9 mouse cellular contexts compared by ENCODE assay signal in the genomic region with DNA sequence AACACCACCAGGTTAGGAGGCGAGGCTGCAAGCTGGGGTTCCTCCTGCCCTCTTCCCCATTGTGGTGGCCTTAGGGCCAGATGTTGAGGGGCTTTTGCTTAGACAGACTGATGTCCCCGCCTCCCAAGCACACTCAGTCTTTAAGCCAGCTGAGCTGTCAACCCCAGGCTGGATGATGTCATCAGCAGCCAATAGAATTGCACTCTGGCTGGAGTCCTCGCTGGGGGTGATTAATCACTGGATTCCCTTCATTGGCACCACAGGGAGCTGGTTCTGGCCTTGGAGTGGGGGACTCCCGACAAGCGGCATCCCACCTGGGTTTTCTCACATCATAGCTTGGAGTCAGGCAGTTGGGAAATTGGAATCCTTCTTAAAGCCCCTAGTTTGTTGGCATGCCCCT. TPM values are rescaled to one million over a fixed set of nuclear protein-coding genes. Genes with fewer than 3 reads are reported as not detected.
DNase-seq lines count a peak whose midpoint lies in the region; ATAC-seq and TF ChIP-seq lines count a peak whose summit lies in the region.
"Had no signal": no experiment of that assay in that cellular context is flagged by ENCODE, and none has a peak within 500 bp of the region (broad histone marks: within the 10 kb centered on the region; RNA-seq: fewer than 3 reads in every experiment).

No protein-coding gene starts in this region.

- no peaks in the 10 kb centered on the region for H3K36me3 ChIP-seq in heart, embryonic 11.5 days (ENCODE audit: control insufficient read depth, insufficient read depth, low read length)
- peaks cover 0 to 23% of the 10 kb centered on the region in 2 experiments; a peak in 2 of 4 replicates for H3K36me3 ChIP-seq in MEL (ENCODE audit: control insufficient read depth in 1 of 2, insufficient read depth in 2 of 2, low read length in 2 of 2)
- peaks cover 21% of the 10 kb centered on the region for H3K36me3 ChIP-seq in hindbrain, embryonic 12.5 days
- peaks cover 11% of the 10 kb centered on the region; the same call in 1 of the 2 replicates for H3K36me3 ChIP-seq in liver, postnatal 0 days (replicated peaks; ENCODE audit: insufficient read depth, low read length)
- no peaks in the 10 kb centered on the region for H3K36me3 ChIP-seq in stomach, embryonic 14.5 days (ENCODE audit: control insufficient read depth, insufficient read depth, low read length)

- DNase-seq in heart, adult 18-20 months, result no peak
- DNase-seq in MEL (ENCODE audit: low read depth, low spot score), result peak; percentile 26
- DNase-seq in cerebellum, postnatal 14 days, result peak; percentile 38 to 42
- peak; percentile 57 for DNase-seq in liver, postnatal 0 days

- H3K79me2 ChIP-seq in MEL (ENCODE audit: control insufficient read depth, insufficient read depth, low read length, poor library complexity), result no peaks in the 10 kb centered on the region

- 0 out of 2 replicates have a peak overlapping the region, but pooled peaks have one; percentile 1 for H3K9ac ChIP-seq in heart, embryonic 11.5 days (ENCODE audit: low read depth, low read length)
- H3K9ac ChIP-seq in MEL (ENCODE audit: control insufficient read depth, low read depth, low read length, poor library complexity, severe bottlenecking), result no peak overlapping the region
- H3K9ac ChIP-seq in hindbrain, embryonic 12.5 days, result peak overlapping the region; percentile 39; the same call in 1 of the 2 replicates
- no peak overlapping the region for H3K9ac ChIP-seq in liver, postnatal 0 days (replicated peaks)
- no peak overlapping the region for H3K9ac ChIP-seq in stomach, embryonic 14.5 days (replicated peaks; ENCODE audit: low read depth, low read length)

- TF ChIP-seq POLR2A in MEL (IDR thresholded peaks at IDR 0.05; ENCODE audit: control insufficient read depth in 1 of 2, insufficient read depth in 1 of 2, low read depth in 1 of 2, low read length in 2 of 2, poor library complexity in 1 of 2), result no peak

- no peak overlapping the region for H3K4me3 ChIP-seq in heart, embryonic 11.5 days (ENCODE audit: low read depth, low read length)
- no peak overlapping the region for H3K4me3 ChIP-seq in MEL (ENCODE audit: control insufficient read depth in 1 of 2, insufficient read depth in 1 of 2, low read depth in 2 of 2, low read length in 2 of 2)
- no peak overlapping the region for H3K4me3 ChIP-seq in hindbrain, embryonic 12.5 days
- no peak overlapping the region for H3K4me3 ChIP-seq in liver, postnatal 0 days (ENCODE audit: low read depth, low read length)
- no peak overlapping the region for H3K4me3 ChIP-seq in stomach, embryonic 14.5 days (ENCODE audit: low read depth, low read length)

- TF ChIP-seq RAD21 in MEL (IDR thresholded peaks at IDR 0.05; ENCODE audit: low read depth, low read length), result no peak

- no peak for TF ChIP-seq EP300 in MEL (IDR thresholded peaks at IDR 0.05; ENCODE audit: low read depth in 1 of 2, low read length in 2 of 2)
- TF ChIP-seq EP300 in liver, postnatal 0 days (IDR thresholded peaks at IDR 0.05; ENCODE audit: low read depth), result no peak

- peaks cover 24% of the 10 kb centered on the region for H3K27me3 ChIP-seq in heart, embryonic 11.5 days (ENCODE audit: control insufficient read depth, insufficient read depth, low read length)
- H3K27me3 ChIP-seq in MEL (ENCODE audit: control insufficient read depth in 1 of 2, insufficient read depth in 2 of 2, low read length in 2 of 2), result peaks cover 2 to 3% of the 10 kb centered on the region in 2 experiments
- H3K27me3 ChIP-seq in hindbrain, embryonic 12.5 days, result peaks cover 23% of the 10 kb centered on the region
- H3K27me3 ChIP-seq in liver, postnatal 0 days (ENCODE audit: insufficient read depth, low read length), result peaks cover 44% of the 10 kb centered on the region
- H3K27me3 ChIP-seq in stomach, embryonic 14.5 days (ENCODE audit: control insufficient read depth, insufficient read depth, low read length), result peaks cover 8% of the 10 kb centered on the region

- H3K9me3 ChIP-seq in heart, embryonic 11.5 days (replicated peaks; ENCODE audit: control insufficient read depth, low read length), result no peaks in the 10 kb centered on the region
- no peaks in the 10 kb centered on the region for H3K9me3 ChIP-seq in MEL (replicated peaks; ENCODE audit: insufficient read depth, low read length)
- no peaks in the 10 kb centered on the region for H3K9me3 ChIP-seq in hindbrain, embryonic 12.5 days (replicated peaks)
- H3K9me3 ChIP-seq in liver, postnatal 0 days (ENCODE audit: low read length), result no peaks in the 10 kb centered on the region
- H3K9me3 ChIP-seq in stomach, embryonic 14.5 days (ENCODE audit: control insufficient read depth, low read depth, low read length), result no peaks in the 10 kb centered on the region

- peak overlapping the region; percentile 40 for H3K4me2 ChIP-seq in heart, embryonic 11.5 days
- peak overlapping the region; percentile 9 for H3K4me2 ChIP-seq in hindbrain, embryonic 12.5 days (replicated peaks)
- H3K4me2 ChIP-seq in liver, postnatal 0 days (ENCODE audit: low read depth, low read length), result peak overlapping the region; percentile 15; the same call in 1 of the 2 replicates
- no peak overlapping the region for H3K4me2 ChIP-seq in stomach, embryonic 14.5 days (replicated peaks; ENCODE audit: low read depth, low read length)

- no peak overlapping the region for H3K27ac ChIP-seq in heart, embryonic 11.5 days (ENCODE audit: low read depth, low read length)
- no peak overlapping the region for H3K27ac ChIP-seq in MEL (ENCODE audit: control insufficient read depth, low read depth, low read length)
- peak overlapping the region; percentile 81 for H3K27ac ChIP-seq in hindbrain, embryonic 12.5 days
- peak overlapping the region; percentile 29; the same call in 1 of the 2 replicates for H3K27ac ChIP-seq in liver, postnatal 0 days (ENCODE audit: low read depth)
- no peak overlapping the region for H3K27ac ChIP-seq in stomach, embryonic 14.5 days (ENCODE audit: low read length)

- WGBS in heart, embryonic 11.5 days (ENCODE audit: insufficient replicate concordance), result 9% methylated on average over 5 of the region's 5 CpGs
- WGBS in hindbrain, embryonic 12.5 days, result 2% methylated on average over 5 of the region's 5 CpGs
- WGBS in liver, postnatal 0 days (ENCODE audit: insufficient replicate concordance), result 11% methylated on average over 5 of the region's 5 CpGs
- 4% methylated on average over 5 of the region's 5 CpGs for WGBS in stomach, embryonic 14.5 days

- peaks cover 57% of the 10 kb centered on the region for H3K4me1 ChIP-seq in heart, embryonic 11.5 days (ENCODE audit: control insufficient read depth, insufficient read depth, low read length)
- H3K4me1 ChIP-seq in MEL (ENCODE audit: control insufficient read depth in 1 of 2, insufficient read depth in 2 of 2, low read length in 2 of 2), result peaks cover 27 to 41% of the 10 kb centered on the region in 2 experiments
- H3K4me1 ChIP-seq in hindbrain, embryonic 12.5 days, result peaks cover 65% of the 10 kb centered on the region
- peaks cover 67% of the 10 kb centered on the region for H3K4me1 ChIP-seq in liver, postnatal 0 days (ENCODE audit: insufficient read depth)
- H3K4me1 ChIP-seq in stomach, embryonic 14.5 days (ENCODE audit: control insufficient read depth, insufficient read depth, low read length), result peaks cover 14% of the 10 kb centered on the region; the same call in 1 of the 2 replicates

- no peak for TF ChIP-seq CTCF in MEL (IDR thresholded peaks at IDR 0.05 in 2 of 3, conservative IDR thresholded peaks at IDR 0.05 in 1 of 3; ENCODE audit: control insufficient read depth in 1 of 3, insufficient read depth in 1 of 3, low read depth in 2 of 3, low read length in 3 of 3, poor library complexity in 1 of 3, severe bottlenecking in 1 of 3)
- TF ChIP-seq CTCF in liver, postnatal 0 days (IDR thresholded peaks at IDR 0.05; ENCODE audit: low read depth), result no peak

- ATAC-seq in heart, embryonic 11.5 days (replicated peaks; ENCODE audit: insufficient number of reproducible peaks, low FRiP score, low TSS enrichment), result 0 out of 2 replicates have a peak, but pooled peaks have one; percentile 29
- ATAC-seq in hindbrain, embryonic 12.5 days (ENCODE audit: low FRiP score), result peak; percentile 81
- no peak; the same call in 1 of the 2 replicates for ATAC-seq in liver, postnatal 0 days
- ATAC-seq in stomach, embryonic 14.5 days (ENCODE audit: insufficient number of reproducible peaks, insufficient read depth, low FRiP score, low read depth), result peak; percentile 66; the same call in 1 of the 2 replicates
- no peak for ATAC-seq in megakaryocyte, adult 5-6 weeks (ENCODE audit: poor library complexity, severe bottlenecking)

RNA-seq across cellular contexts. Expression of a gene that starts 6.8 kb away (rescaled TPM):
- 9.6 and 10.1 TPM in 2 replicates for polyA plus RNA-seq in heart, embryonic 11.5 days (2014; fragmentation: Nextera tagmentation; extraction: Ambion mirVana)
- 10 to 100 TPM; 30.7 to 36.6 TPM for total RNA-seq in heart, adult 18-20 months (2021)
- 0.20 and 0.23 TPM in 2 replicates for total RNA-seq in MEL (2012; rRNA removed)
- polyA plus RNA-seq in MEL (2012; ENCODE audit: insufficient read depth in 1 of 2, insufficient read length in 2 of 2, low read depth in 1 of 2, low replicate concordance in 2 of 2, missing spikeins in 1 of 2), result under 1 TPM in 1 of 2 experiments, not detected in 1; 0.31 TPM
- polyA plus RNA-seq in hindbrain, embryonic 12.5 days (2016; fragmentation: Nextera tagmentation; extraction: Ambion mirVana), result 49.1 and 53.8 TPM in 2 replicates
- 1.8 TPM in 2 replicates for polyA plus RNA-seq in liver, postnatal 0 days (2015; fragmentation: Nextera tagmentation; extraction: Ambion mirVana)
- 5.2 and 6.4 TPM in 2 replicates for polyA plus RNA-seq in stomach, embryonic 14.5 days (2014; fragmentation: Nextera tagmentation; extraction: Ambion mirVana)
- total RNA-seq in megakaryocyte, adult 5-6 weeks (2015), result not detected in 2 replicates
- not detected in 2 replicates for total RNA-seq in megakaryocyte, adult 5-6 weeks (2017)

RNA-seq across cellular contexts. Expression of a gene that starts 28.0 kb away (rescaled TPM):
- 48.3 and 50.3 TPM in 2 replicates for polyA plus RNA-seq in heart, embryonic 11.5 days (2014; fragmentation: Nextera tagmentation; extraction: Ambion mirVana)
- total RNA-seq in heart, adult 18-20 months (2021), result 10 to 100 TPM; 45.7 to 51.1 TPM
- total RNA-seq in MEL (2012; rRNA removed), result 33.6 and 33.9 TPM in 2 replicates
- 10 to 100 TPM in 1 of 2 experiments, not detected in 1; 45.2 TPM for polyA plus RNA-seq in MEL (2012; ENCODE audit: insufficient read depth in 1 of 2, insufficient read length in 2 of 2, low read depth in 1 of 2, low replicate concordance in 2 of 2, missing spikeins in 1 of 2)
- 48.0 and 48.8 TPM in 2 replicates for polyA plus RNA-seq in hindbrain, embryonic 12.5 days (2016; fragmentation: Nextera tagmentation; extraction: Ambion mirVana)
- 38.5 and 40.8 TPM in 2 replicates for polyA plus RNA-seq in liver, postnatal 0 days (2015; fragmentation: Nextera tagmentation; extraction: Ambion mirVana)
- 66.8 and 68.2 TPM in 2 replicates for polyA plus RNA-seq in stomach, embryonic 14.5 days (2014; fragmentation: Nextera tagmentation; extraction: Ambion mirVana)
- 25.5 and 34.4 TPM in 2 replicates for total RNA-seq in megakaryocyte, adult 5-6 weeks (2015)
- total RNA-seq in megakaryocyte, adult 5-6 weeks (2017), result 29.7 and 31.7 TPM in 2 replicates

RNA-seq across cellular contexts. Expression of a gene that starts 31.6 kb away (rescaled TPM):
- polyA plus RNA-seq in heart, embryonic 11.5 days (2014; fragmentation: Nextera tagmentation; extraction: Ambion mirVana), result not detected in 2 replicates
- total RNA-seq in heart, adult 18-20 months (2021), result not detected
- not detected in 2 replicates for total RNA-seq in MEL (2012; rRNA removed)
- not detected for polyA plus RNA-seq in MEL (2012; ENCODE audit: insufficient read depth in 1 of 2, insufficient read length in 2 of 2, low read depth in 1 of 2, low replicate concordance in 2 of 2, missing spikeins in 1 of 2)
- polyA plus RNA-seq in hindbrain, embryonic 12.5 days (2016; fragmentation: Nextera tagmentation; extraction: Ambion mirVana), result not detected in 2 replicates
- polyA plus RNA-seq in liver, postnatal 0 days (2015; fragmentation: Nextera tagmentation; extraction: Ambion mirVana), result not detected in 2 replicates
- polyA plus RNA-seq in stomach, embryonic 14.5 days (2014; fragmentation: Nextera tagmentation; extraction: Ambion mirVana), result not detected in 2 replicates
- total RNA-seq in megakaryocyte, adult 5-6 weeks (2015), result not detected in 2 replicates
- not detected in 2 replicates for total RNA-seq in megakaryocyte, adult 5-6 weeks (2017)
- polyA plus RNA-seq: frontal cortex, adult 2 months had no signal

RNA-seq across cellular contexts. Expression of a gene that starts 46.9 kb away (rescaled TPM):
- polyA plus RNA-seq in heart, embryonic 11.5 days (2014; fragmentation: Nextera tagmentation; extraction: Ambion mirVana), result not detected in 2 replicates
- total RNA-seq in heart, adult 18-20 months (2021), result not detected
- not detected in 2 replicates for total RNA-seq in MEL (2012; rRNA removed)
- not detected for polyA plus RNA-seq in MEL (2012; ENCODE audit: insufficient read depth in 1 of 2, insufficient read length in 2 of 2, low read depth in 1 of 2, low replicate concordance in 2 of 2, missing spikeins in 1 of 2)
- polyA plus RNA-seq in hindbrain, embryonic 12.5 days (2016; fragmentation: Nextera tagmentation; extraction: Ambion mirVana), result not detected in 2 replicates
- not detected in 2 replicates for polyA plus RNA-seq in liver, postnatal 0 days (2015; fragmentation: Nextera tagmentation; extraction: Ambion mirVana)
- not detected in 2 replicates for polyA plus RNA-seq in stomach, embryonic 14.5 days (2014; fragmentation: Nextera tagmentation; extraction: Ambion mirVana)
- not detected in 2 replicates for total RNA-seq in megakaryocyte, adult 5-6 weeks (2015)
- total RNA-seq in megakaryocyte, adult 5-6 weeks (2017), result not detected in 2 replicates
- polyA plus RNA-seq: frontal cortex, adult 2 months had no signal

RNA-seq across cellular contexts. Expression of a gene that starts 55.5 kb away (rescaled TPM):
- polyA plus RNA-seq in heart, embryonic 11.5 days (2014; fragmentation: Nextera tagmentation; extraction: Ambion mirVana), result not detected in 2 replicates
- total RNA-seq in heart, adult 18-20 months (2021), result not detected
- total RNA-seq in MEL (2012; rRNA removed), result not detected in 2 replicates
- polyA plus RNA-seq in MEL (2012; ENCODE audit: insufficient read depth in 1 of 2, insufficient read length in 2 of 2, low read depth in 1 of 2, low replicate concordance in 2 of 2, missing spikeins in 1 of 2), result not detected
- not detected in 2 replicates for polyA plus RNA-seq in hindbrain, embryonic 12.5 days (2016; fragmentation: Nextera tagmentation; extraction: Ambion mirVana)
- polyA plus RNA-seq in liver, postnatal 0 days (2015; fragmentation: Nextera tagmentation; extraction: Ambion mirVana), result not detected in 2 replicates
- not detected in 2 replicates for polyA plus RNA-seq in stomach, embryonic 14.5 days (2014; fragmentation: Nextera tagmentation; extraction: Ambion mirVana)
- total RNA-seq in megakaryocyte, adult 5-6 weeks (2015), result not detected in 2 replicates
- not detected in 2 replicates for total RNA-seq in megakaryocyte, adult 5-6 weeks (2017)
- polyA plus RNA-seq: frontal cortex, adult 2 months had no signal

Comparison
In these comparisons a context has a peak if more than half of its experiments do, and no peak if none do; other contexts are left out.
1. ATAC-seq: peak in heart, embryonic 11.5 days (single experiment), hindbrain, embryonic 12.5 days (single experiment) and stomach, embryonic 14.5 days (single experiment); none in liver, postnatal 0 days (single experiment) and megakaryocyte, adult 5-6 weeks (single experiment).
2. H3K27ac ChIP-seq: peak in hindbrain, embryonic 12.5 days (single experiment) and liver, postnatal 0 days (single experiment); none in heart, embryonic 11.5 days (single experiment), MEL (single experiment) and stomach, embryonic 14.5 days (single experiment).
3. H3K9ac ChIP-seq: peak in heart, embryonic 11.5 days (single experiment) and hindbrain, embryonic 12.5 days (single experiment); none in MEL (single experiment), liver, postnatal 0 days (single experiment) and stomach, embryonic 14.5 days (single experiment).
4. DNase-seq: peak in MEL (single experiment), cerebellum, postnatal 14 days (2 of 2) and liver, postnatal 0 days (single experiment); none in heart, adult 18-20 months (0 of 2).